ENCODE assay signal across 38 mouse cellular contexts in genomic region chr9:57686011-57686410, GRCm38 (mm10). TPM values are rescaled to one million over a fixed set of nuclear protein-coding genes. Genes with fewer than 3 reads are reported as not detected.
"Had no signal": no experiment of that assay in that cellular context is flagged by ENCODE, and none has a peak within 500 bp of the region (broad histone marks: within the 10 kb centered on the region; RNA-seq: fewer than 3 reads in every experiment).

No protein-coding gene starts in this region.

- H3K27ac ChIP-seq: embryonic facial prominence, embryonic 10.5 days; embryonic facial prominence, embryonic 12.5 days; embryonic facial prominence, embryonic 13.5 days; embryonic facial prominence, embryonic 15.5 days; forebrain, embryonic 10.5 days; forebrain, embryonic 12.5 days; forebrain, embryonic 13.5 days; forebrain, embryonic 15.5 days; gastrocnemius, adult 2 months had no signal

- ATAC-seq: forebrain, embryonic 13.5 days; forebrain, embryonic 14.5 days; forebrain, embryonic 15.5 days; forebrain, embryonic 16.5 days; forebrain, postnatal 0 days had no signal

- H3K4me3 ChIP-seq: embryonic facial prominence, embryonic 10.5 days; embryonic facial prominence, embryonic 12.5 days; embryonic facial prominence, embryonic 13.5 days; embryonic facial prominence, embryonic 15.5 days; erythroblast, embryonic 14.5 days; forebrain, embryonic 10.5 days; forebrain, embryonic 12.5 days; forebrain, embryonic 13.5 days; forebrain, embryonic 15.5 days; gastrocnemius, adult 2 months had no signal

- H3K4me2 ChIP-seq: embryonic facial prominence, embryonic 12.5 days; embryonic facial prominence, embryonic 13.5 days; embryonic facial prominence, embryonic 15.5 days; forebrain, embryonic 12.5 days; forebrain, embryonic 13.5 days; forebrain, embryonic 15.5 days had no signal

- H3K36me3 ChIP-seq: embryonic facial prominence, embryonic 10.5 days; embryonic facial prominence, embryonic 12.5 days; embryonic facial prominence, embryonic 13.5 days; embryonic facial prominence, embryonic 15.5 days; forebrain, embryonic 10.5 days; forebrain, embryonic 12.5 days; forebrain, embryonic 15.5 days had no signal

- H3K27me3 ChIP-seq: embryonic facial prominence, embryonic 12.5 days; embryonic facial prominence, embryonic 13.5 days; embryonic facial prominence, embryonic 15.5 days; forebrain, embryonic 12.5 days; forebrain, embryonic 13.5 days; forebrain, embryonic 15.5 days had no signal

- DNase-seq: cerebellum, adult 18-20 months; cerebellum, adult 2 months; cerebellum, adult 8-10 months; cerebellum, adult 9-10 months; cerebellum, adult 9-11 months; cerebellum, postnatal 10 days; cerebellum, postnatal 14 days; cerebellum, postnatal 25 days; cerebellum, postnatal 36 days; embryo, embryonic 11 days; forebrain, postnatal 0 days; gastrocnemius, adult 2 months; gastrocnemius, postnatal 10 days; gastrocnemius, postnatal 14 days; gastrocnemius, postnatal 25 days; gastrocnemius, postnatal 36 days; heart, adult 18-20 months had no signal

- H3K9ac ChIP-seq: embryonic facial prominence, embryonic 12.5 days; embryonic facial prominence, embryonic 13.5 days; embryonic facial prominence, embryonic 15.5 days; forebrain, embryonic 12.5 days; forebrain, embryonic 13.5 days; forebrain, embryonic 15.5 days; forebrain, postnatal 0 days had no signal

- H3K4me1 ChIP-seq: embryonic facial prominence, embryonic 10.5 days; embryonic facial prominence, embryonic 12.5 days; embryonic facial prominence, embryonic 13.5 days; embryonic facial prominence, embryonic 15.5 days; forebrain, embryonic 10.5 days; forebrain, embryonic 12.5 days; forebrain, embryonic 13.5 days; forebrain, embryonic 15.5 days had no signal

- H3K9me3 ChIP-seq: embryonic facial prominence, embryonic 10.5 days; embryonic facial prominence, embryonic 12.5 days; embryonic facial prominence, embryonic 13.5 days; embryonic facial prominence, embryonic 15.5 days; forebrain, embryonic 10.5 days; forebrain, embryonic 12.5 days; forebrain, embryonic 13.5 days; forebrain, embryonic 15.5 days had no signal

RNA-seq across cellular contexts. Expression of gene Cyp1a1, which starts 1.7 kb away (rescaled TPM):
- total RNA-seq: gastrocnemius, postnatal 4 days; granulocyte monocyte progenitor cell, adult 5-6 weeks had no signal
- polyA plus RNA-seq: embryonic facial prominence, embryonic 11.5 days; embryonic facial prominence, embryonic 12.5 days; embryonic facial prominence, embryonic 13.5 days; erythroblast, embryonic 14.5 days; forebrain, embryonic 11.5 days; forebrain, embryonic 12.5 days; forebrain, embryonic 13.5 days; forebrain, embryonic 14.5 days had no signal

RNA-seq across cellular contexts. Expression of gene Cyp1a2, which starts 2.5 kb away (rescaled TPM):
- total RNA-seq: common myeloid progenitor, adult 5-6 weeks; forebrain, postnatal 0 days; gastrocnemius, adult 18-20 months; gastrocnemius, adult 2 months; gastrocnemius, adult 8-10 months; gastrocnemius, postnatal 14 days; gastrocnemius, postnatal 25 days; gastrocnemius, postnatal 36 days; granulocyte monocyte progenitor cell, adult 5-6 weeks; heart, adult 18-20 months had no signal
- polyA plus RNA-seq: cerebellum, adult 2 months; cortical plate, adult 2 months; embryonic facial prominence, embryonic 10.5 days; embryonic facial prominence, embryonic 11.5 days; embryonic facial prominence, embryonic 12.5 days; embryonic facial prominence, embryonic 13.5 days; embryonic facial prominence, embryonic 14.5 days; embryonic facial prominence, embryonic 15.5 days; erythroblast, embryonic 14.5 days; forebrain, embryonic 10.5 days; forebrain, embryonic 11.5 days; forebrain, embryonic 12.5 days; forebrain, embryonic 13.5 days; forebrain, embryonic 14.5 days; forebrain, embryonic 15.5 days; forebrain, embryonic 16.5 days; forebrain, postnatal 0 days; frontal cortex, adult 2 months had no signal
